Mouse (Mus musculus) liver, embryonic 15.5 days (tissue): Measurements from ENCODE around the gene Hcn3. TPM values are rescaled to one million over a fixed set of nuclear protein-coding genes. Genes with fewer than 3 reads are reported as not detected.

Source experiments
- ATAC-seq: fragments of 200-750 bp; cut with Nextera tagmentation; 2 replicates; pipeline ENCODE4 v1.8.0; 2017; ENCODE audit warnings: moderate number of reproducible peaks, mild to moderate bottlenecking, moderate library complexity; ENCODE audit not compliant: insufficient read depth
- H3K27ac ChIP-seq: fragments of 300-500 bp; sonication (generic); replicated peaks from 2 replicates; pipeline ENCODE4 v1.5.1; 2015; ENCODE audit warnings: mild to moderate bottlenecking, inconsistent platforms
- H3K27me3 ChIP-seq: fragments of 300-500 bp; sonication (generic); 2 replicates; pipeline ENCODE4 v1.6.1; 2015; ENCODE audit warnings: mild to moderate bottlenecking, inconsistent platforms
- H3K36me3 ChIP-seq: fragments of 300-500 bp; sonication (generic); replicated peaks from 2 replicates; pipeline ENCODE4 v1.6.1; 2015; ENCODE audit warnings: moderate library complexity, mild to moderate bottlenecking, inconsistent platforms
- H3K4me1 ChIP-seq: fragments of 300-500 bp; sonication (generic); replicated peaks from 2 replicates; pipeline ENCODE4 v1.6.1; 2015; ENCODE audit warnings: inconsistent platforms
- H3K4me2 ChIP-seq: fragments of 300-500 bp; sonication (generic); 2 replicates; pipeline ENCODE4 v1.6.1; 2015; ENCODE audit warnings: moderate library complexity, mild to moderate bottlenecking, inconsistent platforms
- H3K4me3 ChIP-seq: fragments of 300-500 bp; sonication (generic); replicated peaks from 2 replicates; pipeline ENCODE4 v1.5.1; 2015; ENCODE audit warnings: mild to moderate bottlenecking, inconsistent platforms
- H3K9ac ChIP-seq: fragments of 300-500 bp; sonication (generic); 2 replicates; pipeline ENCODE4 v1.6.1; 2015; ENCODE audit warnings: moderate library complexity, mild to moderate bottlenecking, inconsistent platforms
- H3K9me3 ChIP-seq: fragments of 300-500 bp; sonication (generic); replicated peaks from 2 replicates; pipeline ENCODE4 v1.6.1; 2016; ENCODE audit warnings: inconsistent platforms
- WGBS: fragments of 180-500 bp; shearing (Covaris S2); methylation state at CpG from one replicate; pipeline ENCODE4 v1.1.7; 2015; ENCODE audit warnings: mixed read lengths; ENCODE audit not compliant: insufficient replicate concordance; 5-methylcytosine and 5-hydroxymethylcytosine counted together
- polyA plus RNA-seq: library from polyadenylated mRNA; unstranded; fragments of >200 nt; fragmentation: Nextera tagmentation; extraction: Ambion mirVana; gene quantifications from 2 replicates; pipeline ENCODE4 v1.2.1, GENCODE M21; 2015

Hcn3 gene
- polyA plus RNA-seq, 1 experiment from 2014 or later = 0.43 TPM

DNA sequence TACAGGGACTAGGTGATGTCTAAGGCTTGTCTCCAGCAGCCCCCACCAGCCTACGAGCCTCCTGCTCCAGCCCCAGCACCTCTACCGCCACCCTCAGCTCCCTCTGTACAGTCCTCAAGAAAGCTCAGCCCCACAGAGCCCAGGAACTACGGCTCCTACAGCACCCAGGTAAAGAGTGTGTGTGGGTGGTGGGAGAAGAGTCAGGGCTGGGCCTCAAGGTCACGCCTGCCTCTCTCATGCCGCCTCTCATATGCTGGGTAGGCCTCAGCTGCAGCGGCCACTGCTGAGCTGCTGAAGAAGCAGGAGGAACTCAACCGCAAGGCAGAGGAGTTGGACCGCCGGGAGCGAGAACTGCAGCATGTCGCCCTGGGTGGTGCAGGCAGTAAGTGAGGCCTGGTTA is 19.1 kb upstream of the Hcn3 start:
- peaks cover 56% of the 10 kb centered on the region for H3K4me1 ChIP-seq
- H3K4me3 ChIP-seq = no peak overlapping the region
- H3K9ac ChIP-seq = no peak overlapping the region
- WGBS = 77% methylated on average over 11 of the region's 11 CpGs
- H3K36me3 ChIP-seq = peaks cover 69% of the 10 kb centered on the region
- no peaks in the 10 kb centered on the region for H3K27me3 ChIP-seq
- peak overlapping the region; percentile 92 for H3K4me2 ChIP-seq
- no peaks in the 10 kb centered on the region for H3K9me3 ChIP-seq
- no peak for ATAC-seq
- no peak overlapping the region for H3K27ac ChIP-seq

DNA sequence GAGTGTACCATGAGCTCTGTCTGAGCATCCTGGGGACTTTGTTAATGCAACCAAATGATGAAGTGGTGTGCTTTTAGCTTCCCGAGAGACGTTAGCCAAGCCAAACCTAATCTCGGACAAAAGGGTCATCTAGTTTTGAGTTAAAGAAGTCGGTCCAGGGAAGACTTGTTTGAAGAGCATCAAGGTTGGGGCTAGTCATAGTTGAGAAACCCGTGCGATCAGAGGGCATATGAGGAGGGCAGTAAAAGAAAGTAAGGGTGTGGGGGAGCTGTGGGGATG is 18.1 kb upstream of the Hcn3 start:
- Histone ChIP-seq H3K4me1 (peaks cover 46% of the 10 kb centered on the region), H3K27me3 (no peaks in the 10 kb centered on the region), H3K9ac (peak overlapping the region; percentile 81), H3K4me2 (peak overlapping the region; percentile 92), H3K36me3 (peaks cover 79% of the 10 kb centered on the region), H3K27ac (peak overlapping the region; percentile 78), H3K4me3 (peak overlapping the region; percentile 86), H3K9me3 (no peaks in the 10 kb centered on the region)
- no peak for ATAC-seq
- 3% methylated on average over 6 of the region's 6 CpGs for WGBS

DNA sequence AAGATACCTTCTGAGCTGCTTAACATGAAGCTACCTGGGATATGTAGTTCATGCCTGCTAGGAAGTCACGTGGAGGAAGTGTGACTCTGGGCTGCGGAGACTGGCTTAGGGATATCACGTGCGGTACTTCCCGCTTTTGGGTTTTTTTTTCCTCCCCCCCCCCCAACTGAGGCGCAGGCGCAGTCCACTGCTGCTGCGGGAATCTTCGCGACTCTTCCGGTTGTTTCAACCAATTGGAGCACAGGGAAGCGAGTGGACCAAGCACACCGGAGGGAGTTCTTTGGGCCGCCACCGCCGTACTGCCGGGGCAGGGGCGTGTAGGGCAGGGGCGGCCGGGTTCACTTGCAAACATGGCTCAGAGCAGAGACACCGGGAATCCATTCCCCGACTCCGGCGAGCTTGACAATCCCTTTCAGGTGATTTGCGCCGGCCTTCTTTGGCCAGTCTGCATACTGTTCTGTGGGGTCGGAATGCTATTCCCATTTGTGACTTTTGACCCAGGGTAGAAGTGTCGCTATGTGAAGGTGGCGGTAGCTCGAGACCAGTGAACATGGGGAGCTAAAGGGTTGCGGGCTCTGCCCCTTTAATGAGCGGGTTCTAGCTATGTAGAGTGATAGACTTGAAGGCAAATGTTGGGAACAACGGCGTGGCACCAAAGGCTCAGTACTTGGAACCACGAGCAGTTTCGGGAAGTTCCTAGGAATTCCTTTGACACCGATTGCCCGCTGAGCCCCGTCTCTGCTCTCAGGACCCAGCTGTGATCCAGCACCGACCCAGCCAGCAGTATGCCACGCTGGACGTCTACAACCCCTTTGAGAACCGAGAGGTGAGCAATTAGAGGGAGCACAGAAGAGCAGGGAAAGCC is 17.5 kb upstream of the Hcn3 start, which contains the start of gene Scamp3:
TSS of gene Scamp3 (plus strand) at position 232 of the 865 bp plus-strand sequence.
- Histone ChIP-seq H3K4me1 (peaks cover 41% of the 10 kb centered on the region), H3K36me3 (peaks cover 82% of the 10 kb centered on the region), H3K9me3 (no peaks in the 10 kb centered on the region), H3K27ac (peak within 1 kb of the TSS; percentile 78), H3K4me2 (peak within 1 kb of the TSS; percentile 92), H3K27me3 (no peaks in the 10 kb centered on the region), H3K4me3 (peak within 1 kb of the TSS; percentile 86), H3K9ac (peak within 1 kb of the TSS; percentile 81)
- ATAC-seq = peak; percentile 90
- WGBS = under 1% methylated on average over 43 of the region's 43 CpGs

DNA sequence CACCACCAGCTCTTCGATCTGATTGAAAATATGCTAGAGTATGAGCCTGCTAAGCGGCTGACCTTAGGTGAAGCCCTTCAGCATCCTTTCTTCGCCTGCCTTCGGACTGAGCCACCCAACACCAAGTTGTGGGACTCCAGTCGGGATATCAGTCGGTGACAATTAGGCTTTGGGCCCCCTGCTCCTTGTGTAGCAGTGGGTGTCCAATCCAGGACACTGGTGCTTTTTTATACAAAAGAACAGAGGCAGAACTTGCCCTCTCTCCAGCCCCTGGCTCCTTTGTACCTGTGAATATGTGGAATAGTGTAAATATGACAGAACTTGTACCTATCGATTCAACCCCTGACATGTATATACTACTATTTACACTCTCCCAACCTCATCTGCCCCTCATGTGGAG is 16.4 kb upstream of the Hcn3 start:
- no peaks in the 10 kb centered on the region for H3K27me3 ChIP-seq
- peak overlapping the region; percentile 92; the same call in 1 of the 2 replicates for H3K4me2 ChIP-seq
- peaks cover 32% of the 10 kb centered on the region for H3K4me1 ChIP-seq
- peak overlapping the region; percentile 24; the same call in 1 of the 2 replicates for H3K27ac ChIP-seq
- peaks cover 81% of the 10 kb centered on the region for H3K36me3 ChIP-seq
- no peak overlapping the region for H3K9ac ChIP-seq
- no peaks in the 10 kb centered on the region for H3K9me3 ChIP-seq
- WGBS = 82% methylated on average over 7 of the region's 7 CpGs
- no peak overlapping the region; the same call in 1 of the 2 replicates for H3K4me3 ChIP-seq
- ATAC-seq = no peak

DNA sequence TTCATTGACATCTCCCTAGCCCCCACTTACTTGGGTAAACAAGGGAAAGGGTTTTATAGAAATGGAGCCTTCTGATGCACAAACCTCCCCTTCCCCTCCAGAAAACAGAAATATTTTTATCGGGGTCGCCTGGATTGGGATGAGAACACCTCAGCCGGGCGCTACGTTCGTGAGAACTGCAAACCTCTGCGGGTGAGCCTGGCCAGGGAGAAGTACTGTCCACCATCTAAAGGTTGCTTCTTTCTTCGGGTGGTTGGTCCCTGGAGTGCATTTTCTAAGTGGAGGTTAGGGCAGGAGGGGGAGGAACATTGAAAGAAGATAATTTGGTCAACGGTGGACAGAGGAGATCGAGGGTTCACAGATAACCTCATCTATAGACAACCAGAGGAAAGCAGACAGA is 15.5 kb upstream of the Hcn3 start:
- WGBS = 86% methylated on average over 10 of the region's 10 CpGs
- no peak for ATAC-seq
- Histone ChIP-seq H3K27ac (no peak overlapping the region), H3K36me3 (peaks cover 81% of the 10 kb centered on the region), H3K4me1 (peaks cover 32% of the 10 kb centered on the region), H3K4me3 (no peak overlapping the region), H3K9me3 (no peaks in the 10 kb centered on the region), H3K4me2 (no peak overlapping the region), H3K9ac (no peak overlapping the region), H3K27me3 (no peaks in the 10 kb centered on the region)

DNA sequence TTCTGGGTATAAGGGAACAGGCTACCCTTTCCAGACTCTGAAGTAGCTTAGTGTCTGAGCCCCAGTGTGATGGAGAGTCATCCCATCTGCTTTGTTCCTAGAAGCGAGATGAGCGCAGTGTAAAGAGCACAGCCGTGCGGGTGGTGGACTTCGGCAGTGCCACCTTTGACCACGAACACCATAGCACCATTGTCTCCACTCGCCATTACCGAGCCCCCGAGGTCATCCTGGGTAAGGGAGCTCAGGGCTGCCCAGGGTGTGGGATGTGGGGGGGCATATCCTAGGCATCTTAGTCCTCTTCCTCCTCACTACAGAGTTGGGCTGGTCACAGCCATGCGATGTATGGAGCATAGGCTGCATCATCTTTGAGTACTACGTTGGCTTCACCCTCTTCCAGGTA is 14.8 kb upstream of the Hcn3 start:
- 87% methylated on average over 11 of the region's 11 CpGs for WGBS
- H3K27ac ChIP-seq = no peak overlapping the region
- no peak overlapping the region for H3K4me3 ChIP-seq
- H3K27me3 ChIP-seq = no peaks in the 10 kb centered on the region
- H3K9ac ChIP-seq = no peak overlapping the region
- H3K4me1 ChIP-seq = peaks cover 32% of the 10 kb centered on the region
- peaks cover 81% of the 10 kb centered on the region for H3K36me3 ChIP-seq
- ATAC-seq = no peak
- H3K9me3 ChIP-seq = no peaks in the 10 kb centered on the region
- no peak overlapping the region for H3K4me2 ChIP-seq

DNA sequence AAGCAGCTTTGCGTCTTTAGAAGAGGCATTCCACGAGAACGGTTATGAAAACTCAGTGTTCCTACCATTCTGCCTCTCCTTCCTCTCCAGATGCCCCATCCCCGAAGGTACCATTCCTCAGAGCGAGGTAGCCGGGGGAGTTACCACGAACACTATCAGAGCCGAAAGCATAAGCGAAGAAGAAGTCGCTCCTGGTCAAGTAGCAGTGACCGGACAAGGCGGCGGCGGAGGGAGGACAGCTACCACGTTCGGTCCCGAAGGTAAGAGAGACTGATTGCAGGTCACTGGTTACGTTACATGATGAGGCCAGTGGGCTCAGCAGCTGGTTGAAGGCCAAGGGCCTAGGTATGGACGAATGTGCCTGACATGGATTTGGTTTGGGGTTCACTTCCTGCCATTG is 6.9 kb upstream of the Hcn3 start:
- no peak for ATAC-seq
- Histone ChIP-seq H3K4me3 (no peak overlapping the region), H3K36me3 (peaks cover 50% of the 10 kb centered on the region), H3K4me1 (peaks cover 30% of the 10 kb centered on the region), H3K27ac (no peak overlapping the region), H3K9ac (no peak overlapping the region), H3K4me2 (no peak overlapping the region), H3K27me3 (no peaks in the 10 kb centered on the region), H3K9me3 (no peaks in the 10 kb centered on the region)
- WGBS = 89% methylated on average over 19 of the region's 19 CpGs

DNA sequence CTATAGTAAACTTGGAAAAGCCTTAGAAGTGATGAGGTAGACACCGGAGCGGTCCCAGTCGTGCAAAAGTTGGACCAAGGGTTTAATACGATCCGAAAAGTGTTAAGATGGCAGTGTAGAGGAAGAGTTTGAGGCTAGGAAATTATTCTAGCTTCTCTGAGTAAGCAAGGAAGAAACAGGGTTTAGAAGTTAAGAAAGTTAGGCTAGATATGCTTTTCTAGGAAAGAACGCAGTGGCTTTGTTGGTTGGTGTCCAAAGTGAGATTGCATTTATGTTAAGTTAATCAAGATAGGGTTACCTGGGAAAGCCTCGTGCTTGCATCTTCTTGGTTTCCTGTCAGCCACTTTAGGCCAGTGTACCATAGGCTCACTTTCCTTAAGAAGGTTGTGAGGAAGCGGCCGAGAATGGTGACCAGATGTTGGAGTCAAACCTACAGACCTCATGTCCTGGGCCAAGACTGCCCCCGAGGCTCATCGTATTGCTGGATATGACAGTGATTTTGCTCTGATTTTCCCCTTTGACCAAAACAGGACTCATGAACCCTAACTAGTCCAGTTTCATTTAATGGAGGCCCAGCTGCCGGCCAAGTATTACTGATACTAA is 5.4 kb upstream of the Hcn3 start:
- no peak; the same call in 1 of the 2 replicates for ATAC-seq
- Histone ChIP-seq H3K4me1 (peaks cover 32% of the 10 kb centered on the region), H3K4me3 (peak overlapping the region; percentile 71), H3K9me3 (no peaks in the 10 kb centered on the region), H3K36me3 (peaks cover 36% of the 10 kb centered on the region), H3K27me3 (no peaks in the 10 kb centered on the region), H3K4me2 (peak overlapping the region; percentile 77), H3K27ac (peak overlapping the region; percentile 89), H3K9ac (peak overlapping the region; percentile 85)
- 15% methylated on average over 12 of the region's 12 CpGs for WGBS

DNA sequence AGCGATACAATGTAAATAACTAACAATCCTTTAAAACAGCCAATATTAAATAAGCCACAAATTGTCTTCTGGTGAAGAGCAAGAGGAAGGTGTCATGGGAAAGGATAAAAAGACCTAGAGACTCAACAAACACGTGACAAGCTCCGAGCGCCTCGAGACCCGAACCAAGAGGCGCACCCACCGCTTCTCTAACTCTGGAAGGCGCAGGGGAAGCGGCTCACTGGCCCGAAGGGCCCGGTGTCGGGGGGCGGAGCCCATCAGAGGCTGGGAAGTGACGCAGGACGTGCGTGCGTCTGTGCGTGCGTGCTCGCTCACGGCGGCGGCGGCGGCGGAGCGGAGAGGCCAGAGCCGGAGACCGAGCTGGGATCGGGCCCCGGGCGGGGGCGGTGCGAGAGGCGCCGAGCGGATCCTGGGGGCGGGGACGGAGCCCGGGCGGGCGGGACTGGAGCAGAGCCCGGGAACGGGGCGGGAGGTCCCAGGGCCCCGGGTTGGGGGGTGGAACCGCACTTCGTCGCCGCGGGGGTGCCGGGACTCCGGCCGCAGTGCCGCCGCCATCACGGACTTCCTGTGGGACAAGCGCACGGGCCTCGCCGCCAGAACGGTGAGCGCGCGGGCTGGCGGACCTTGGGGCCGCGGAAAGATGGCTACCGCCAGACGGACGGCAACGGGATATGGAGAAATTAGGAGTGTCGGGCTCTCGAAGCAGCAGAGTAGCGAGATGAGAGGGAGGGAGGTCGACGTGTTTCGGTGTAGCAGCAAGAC is 4.7 kb upstream of the Hcn3 start, which contains the start of gene Clk2:
TSS of gene Clk2 (plus strand) at position 290 of the 762 bp plus-strand sequence.
- Histone ChIP-seq H3K4me2 (peak within 1 kb of the TSS; percentile 77), H3K36me3 (peaks cover 29% of the 10 kb centered on the region), H3K9me3 (no peaks in the 10 kb centered on the region), H3K9ac (peak within 1 kb of the TSS; percentile 85), H3K4me1 (peaks cover 39% of the 10 kb centered on the region), H3K27me3 (peaks cover 4% of the 10 kb centered on the region), H3K27ac (peak within 1 kb of the TSS; percentile 89), H3K4me3 (peak within 1 kb of the TSS; percentile 71)
- peak; percentile 98 for ATAC-seq
- WGBS = under 1% methylated on average over 78 of the region's 79 CpGs

DNA sequence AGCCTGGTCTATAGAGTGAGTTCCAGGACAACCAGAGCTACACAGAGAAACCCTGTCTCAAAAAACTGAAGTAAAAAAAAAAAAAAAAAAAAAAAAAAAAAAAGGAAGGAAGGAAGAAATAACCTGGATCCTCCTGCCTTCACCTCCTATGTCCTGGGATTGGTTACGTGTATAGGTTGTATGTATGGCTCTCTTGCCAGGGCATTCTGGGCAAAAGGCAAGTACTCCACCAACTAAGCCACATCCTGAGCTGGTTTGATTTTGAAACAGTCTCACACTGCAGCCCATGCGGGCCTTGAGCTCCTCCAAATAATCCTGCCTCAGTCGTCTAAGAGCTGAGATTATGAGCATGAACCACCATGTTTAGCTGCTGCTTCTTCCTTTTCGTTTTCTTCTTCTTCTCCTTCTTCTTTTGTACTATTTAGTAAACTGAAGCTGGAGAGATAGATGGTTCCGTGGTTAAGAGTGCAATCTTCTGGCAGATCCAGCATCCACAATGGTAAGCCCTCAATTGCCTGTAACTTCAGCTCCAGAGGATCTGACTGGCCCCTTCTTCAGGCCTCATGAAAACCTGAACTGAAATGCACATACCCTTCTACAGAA is 3.7 kb upstream of the Hcn3 start:
- Histone ChIP-seq H3K36me3 (peaks cover 20% of the 10 kb centered on the region), H3K4me3 (peak overlapping the region; percentile 71), H3K27me3 (peaks cover 13% of the 10 kb centered on the region), H3K4me1 (peaks cover 48% of the 10 kb centered on the region), H3K9me3 (no peaks in the 10 kb centered on the region), H3K4me2 (peak overlapping the region; percentile 77), H3K27ac (peak overlapping the region; percentile 89), H3K9ac (peak overlapping the region; percentile 85)
- WGBS = 49% methylated on average over 5 of the region's 5 CpGs
- ATAC-seq = no peak
